Mouse (Mus musculus): ENCODE data around the gene AC124502.3.
A peak's percentile ranks its signal among the peaks of the same experiment; 100 is the strongest.
"Not testable (repeated sequence)": the region's sequence is repeated elsewhere in the genome, so short reads cannot be mapped to it uniquely, and the experiment has no call there.

AC124502.3 gene

GRCm38 (mm10) chr19:5038709-5039156 is at the start of gene AC124502.3, which contains the start of gene B4gat1:
Gene AC124502.3, plus strand, starts transcription at chr19:5038891.
Gene B4gat1, plus strand, starts transcription at chr19:5038826.
- peak; percentile 91 for DNase-seq

DNA sequence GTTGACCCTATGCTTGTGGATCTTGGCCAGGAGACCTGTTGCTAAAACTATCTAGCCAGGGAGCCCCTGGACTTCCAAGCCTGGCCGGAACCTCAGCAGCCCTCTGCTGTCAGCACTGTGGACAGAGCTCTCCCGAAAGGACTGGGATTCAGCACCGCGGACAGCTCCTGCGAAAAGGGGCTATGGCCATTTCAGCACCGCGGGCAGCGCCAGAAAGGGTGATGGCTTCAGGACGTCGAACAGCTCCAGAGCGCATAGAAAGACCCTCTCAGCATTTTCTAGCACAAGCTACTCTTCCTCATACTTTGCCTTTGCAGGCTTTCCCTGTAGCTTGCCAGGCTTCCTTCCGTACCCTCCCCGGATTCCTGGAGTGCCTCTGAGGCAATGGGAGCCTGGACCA is 49.7 kb upstream of the AC124502.3 start:
- peak; percentile 99 for DNase-seq

GRCm38 (mm10) chr19:4989434-4990255 is 49.0 kb upstream of the AC124502.3 start:
- DNase-seq, result no peak

DNA sequence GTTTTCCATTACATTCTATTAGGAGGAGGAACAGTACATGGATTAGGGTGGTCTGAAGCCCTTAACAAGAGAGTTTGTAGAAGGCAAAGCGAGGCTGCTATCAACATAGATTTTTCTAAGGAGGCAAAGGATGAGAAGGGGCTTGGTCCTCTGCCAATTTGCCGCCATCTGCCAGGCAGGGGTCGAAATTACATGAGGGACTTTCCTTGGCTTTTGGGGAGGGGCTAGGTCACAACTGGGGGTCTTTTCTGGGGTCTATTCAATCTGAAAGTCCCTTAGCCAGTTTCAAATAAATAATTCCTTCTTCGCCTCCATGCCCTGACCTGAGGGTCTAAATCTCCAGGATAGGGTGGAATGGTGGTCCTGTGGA is 48.5 kb upstream of the AC124502.3 start, which contains the start of gene Npas4:
TSS of gene Npas4 (minus strand) at position 61 of the 370 bp plus-strand sequence.
- DNase-seq, result no peak

- no peak for DNase-seq
Observed at GRCm38 (mm10) chr19:4990716-4991115, 48.0 kb upstream of the AC124502.3 start.

GRCm38 (mm10) chr19:4992371-4992770 is 46.3 kb upstream of the AC124502.3 start:
- DNase-seq, result peak; percentile 49

DNA sequence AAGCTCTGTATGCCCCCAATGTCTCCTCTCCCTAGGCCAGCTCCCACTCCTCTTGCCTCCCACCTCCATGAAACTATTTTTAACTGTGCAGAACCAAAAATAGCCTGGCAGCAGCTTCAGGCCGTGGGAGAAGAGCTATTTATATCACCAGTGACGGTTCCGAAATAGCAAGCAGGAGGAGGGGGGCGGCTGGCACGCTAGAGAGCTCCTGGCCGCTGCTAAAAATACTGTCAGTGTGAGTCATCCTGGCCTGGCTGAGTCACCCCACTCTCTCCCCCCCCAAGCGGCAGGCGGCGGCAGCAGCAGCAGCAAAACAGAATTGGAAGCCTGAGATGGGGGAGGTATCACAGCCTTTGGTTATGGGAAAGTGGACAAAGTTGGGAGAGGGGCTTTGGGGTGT is 45.8 kb upstream of the AC124502.3 start:
- peak; percentile 38 for DNase-seq

DNA sequence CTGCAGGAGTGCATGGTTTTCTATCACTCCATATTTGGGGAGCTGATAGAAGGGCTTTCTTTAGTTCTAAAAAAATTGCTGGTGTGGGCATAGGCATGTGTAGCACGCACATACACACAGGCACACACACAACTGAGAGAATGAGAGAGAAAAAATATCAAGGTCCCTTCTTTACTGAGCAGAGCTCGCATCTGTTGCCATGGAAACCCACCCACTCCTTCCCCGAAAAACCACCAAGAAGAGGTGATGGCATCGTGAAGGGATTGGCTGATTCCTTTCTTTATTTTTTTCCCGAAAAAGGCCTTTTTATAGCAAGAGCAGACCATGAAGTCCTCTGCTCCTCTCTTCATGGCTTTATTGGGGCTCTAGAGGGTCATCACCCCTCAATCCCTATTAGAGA is 44.6 kb upstream of the AC124502.3 start:
- peak; percentile 25 for DNase-seq

DNA sequence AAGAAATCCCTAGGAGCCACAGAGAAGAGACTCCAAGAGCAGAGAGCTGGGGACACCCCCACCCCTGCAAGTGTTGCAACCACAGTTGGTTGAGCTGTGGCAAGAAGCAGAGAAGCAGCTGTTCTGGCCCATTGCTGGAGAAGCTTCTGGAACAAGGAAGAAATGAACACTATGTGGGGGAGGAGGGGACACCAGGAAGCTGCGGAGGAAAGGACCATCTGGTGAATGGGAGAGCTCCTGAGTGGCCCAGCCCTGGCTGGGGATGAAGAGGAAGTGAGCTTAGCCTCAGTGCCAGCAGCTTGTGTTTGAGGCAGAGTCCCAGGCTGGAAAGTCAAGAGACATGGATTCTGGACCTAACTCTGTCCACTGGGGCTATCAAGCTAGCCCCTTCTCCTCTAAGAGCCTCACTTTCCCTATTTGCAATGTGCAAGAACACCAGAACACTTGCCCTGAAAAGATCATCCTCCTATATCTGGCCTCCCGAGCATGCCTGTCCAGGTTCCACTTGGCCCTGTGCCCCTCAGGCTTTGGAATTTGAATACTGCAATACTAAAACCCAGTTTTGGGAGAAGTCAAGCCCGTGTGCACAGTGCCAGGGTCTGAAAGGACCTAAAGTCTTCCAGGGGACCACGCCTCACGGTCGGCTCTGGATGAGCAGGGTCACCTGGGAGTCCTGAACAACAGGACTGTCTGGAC is 39.1 kb upstream of the AC124502.3 start:
- no peak for DNase-seq

- DNase-seq, result peak; percentile 88
Observed at GRCm38 (mm10) chr19:5001666-5002406, 36.9 kb upstream of the AC124502.3 start.

DNA sequence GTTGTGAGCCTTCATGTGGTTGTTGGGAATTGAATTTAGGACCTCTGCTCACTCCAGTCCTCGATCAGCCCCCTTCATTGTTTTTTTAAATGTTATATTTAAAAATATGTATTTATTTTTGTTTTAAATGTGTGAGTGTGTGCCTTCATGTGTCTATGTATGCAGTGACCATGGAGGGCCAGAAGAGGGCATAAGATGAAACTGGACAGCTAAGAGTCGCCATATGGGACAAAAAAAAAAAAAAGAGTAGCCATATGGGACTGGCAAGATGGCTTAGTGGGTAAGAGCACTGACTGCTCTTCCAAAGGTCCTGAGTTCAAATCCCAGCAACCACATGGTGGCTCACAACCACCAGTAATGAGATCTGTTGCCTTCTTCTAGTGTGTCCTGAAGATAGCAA is 35.0 kb upstream of the AC124502.3 start:
- not testable (repeated sequence) for DNase-seq

- no peak for DNase-seq
Observed at GRCm38 (mm10) chr19:5004925-5005324, 33.8 kb upstream of the AC124502.3 start.

DNA sequence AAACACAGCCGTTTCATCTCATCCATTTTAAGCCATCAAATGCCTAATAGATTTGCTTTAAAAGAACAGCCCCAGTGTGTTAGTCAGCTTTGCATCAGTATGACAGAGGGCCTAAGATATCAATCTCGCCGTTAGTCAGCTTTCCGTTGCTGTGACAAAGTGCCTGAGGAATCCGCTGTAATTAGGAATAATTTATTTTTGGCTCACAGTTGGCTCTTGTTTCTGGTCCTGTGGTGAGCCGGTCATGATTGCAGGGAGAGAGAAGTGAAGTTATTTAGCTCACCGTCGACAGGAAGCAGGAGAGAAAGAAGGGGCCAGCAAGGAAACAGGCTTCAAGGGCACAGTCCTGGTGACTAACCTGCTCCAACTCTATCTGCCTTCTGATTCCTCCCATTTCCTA is 25.6 kb upstream of the AC124502.3 start:
- no peak for DNase-seq

- DNase-seq, result peak; percentile 44
Observed at GRCm38 (mm10) chr19:5014961-5015398, 23.7 kb upstream of the AC124502.3 start.

GRCm38 (mm10) chr19:5016221-5016742 is 22.4 kb upstream of the AC124502.3 start:
- no peak for DNase-seq

- peak; percentile 91 for DNase-seq
Observed at GRCm38 (mm10) chr19:5016782-5017181, 21.9 kb upstream of the AC124502.3 start.

DNA sequence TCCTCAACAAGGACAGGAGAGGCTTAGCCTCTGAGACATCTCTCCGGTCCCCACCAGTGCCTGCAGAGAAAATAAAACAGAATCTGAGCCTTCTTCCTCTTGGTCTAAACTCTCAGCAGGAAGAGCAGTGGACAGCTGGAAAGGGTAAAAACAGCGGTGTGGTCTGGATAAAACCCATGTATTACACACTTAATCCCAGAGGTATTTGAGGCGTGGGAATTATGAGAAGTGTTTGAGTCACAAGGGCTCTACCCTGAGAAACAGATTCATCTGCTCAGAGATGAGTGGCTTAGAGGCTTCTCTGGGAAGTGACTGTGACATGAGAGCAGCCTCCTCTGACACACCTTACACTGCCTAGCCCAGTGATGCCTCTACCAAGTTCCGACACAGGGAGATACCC is 21.1 kb upstream of the AC124502.3 start:
- no peak for DNase-seq

DNA sequence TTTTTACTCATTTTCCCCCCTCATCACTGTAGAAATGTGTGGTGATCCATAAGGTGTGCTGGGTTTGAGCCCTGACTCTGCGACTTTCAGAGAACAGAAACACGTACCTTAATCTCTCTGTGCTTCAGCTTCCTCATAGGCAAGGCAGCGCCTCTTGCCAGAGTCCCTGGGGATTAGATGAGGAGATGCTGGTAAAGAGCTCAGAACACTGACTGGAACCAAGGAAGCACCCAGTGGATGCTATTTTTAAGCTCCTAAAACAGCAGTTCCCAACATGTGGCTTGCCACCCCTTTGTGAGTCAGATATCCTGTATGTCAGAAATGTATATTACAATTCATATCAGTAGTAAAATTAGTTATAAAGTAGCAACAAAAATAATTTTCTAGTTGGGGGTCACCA is 20.5 kb upstream of the AC124502.3 start:
- no peak for DNase-seq

- DNase-seq, result no peak
Observed at GRCm38 (mm10) chr19:5021416-5021815, 17.3 kb upstream of the AC124502.3 start.

GRCm38 (mm10) chr19:5023621-5024479 is 14.8 kb upstream of the AC124502.3 start, which contains the start of gene Slc29a2:
Gene Slc29a2, plus strand, starts transcription at chr19:5023860.
- peak; percentile 88 for DNase-seq

DNA sequence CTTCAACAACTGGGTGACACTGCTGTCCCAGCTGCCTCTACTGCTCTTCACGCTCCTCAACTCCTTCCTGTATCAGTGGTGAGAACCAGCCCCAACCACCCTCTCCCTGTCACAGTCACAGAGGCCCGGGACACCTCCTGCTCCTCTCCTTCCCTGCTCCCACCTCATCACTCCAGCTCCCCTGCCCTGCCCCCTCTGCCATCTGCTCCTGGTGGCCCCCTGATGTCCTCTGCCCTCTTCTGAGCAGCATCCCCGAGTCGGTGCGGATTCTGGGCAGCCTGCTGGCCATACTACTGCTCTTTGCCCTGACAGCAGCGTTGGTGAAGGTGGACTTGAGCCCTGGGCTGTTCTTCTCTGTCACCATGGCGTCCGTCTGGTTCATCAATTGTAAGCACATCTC is 12.6 kb upstream of the AC124502.3 start:
- no peak for DNase-seq

DNA sequence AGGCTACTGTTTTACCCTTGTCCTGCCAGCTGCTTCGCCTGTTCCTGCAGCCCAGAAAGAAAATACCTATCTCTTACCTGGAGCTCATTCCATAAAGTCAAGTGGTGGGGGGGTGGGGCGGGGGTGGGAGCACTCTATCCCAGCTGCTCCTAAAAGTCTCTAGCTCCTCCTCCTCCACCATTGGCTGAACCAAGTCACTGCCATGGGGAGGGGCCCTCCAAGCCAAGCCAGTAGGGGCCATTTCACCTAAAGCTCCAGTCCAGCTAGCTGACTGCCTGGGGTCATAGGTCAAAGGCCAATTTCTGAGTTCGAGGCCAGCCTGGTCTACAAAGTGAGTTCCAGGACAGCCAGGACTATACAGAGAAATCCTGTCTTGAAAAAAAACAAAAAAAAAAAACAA is 6.0 kb upstream of the AC124502.3 start:
- no peak for DNase-seq

All from thymus, postnatal 4 days (tissue).